Comparison of ENCODE assay signal across 26 mouse cellular contexts in the genomic region with DNA sequence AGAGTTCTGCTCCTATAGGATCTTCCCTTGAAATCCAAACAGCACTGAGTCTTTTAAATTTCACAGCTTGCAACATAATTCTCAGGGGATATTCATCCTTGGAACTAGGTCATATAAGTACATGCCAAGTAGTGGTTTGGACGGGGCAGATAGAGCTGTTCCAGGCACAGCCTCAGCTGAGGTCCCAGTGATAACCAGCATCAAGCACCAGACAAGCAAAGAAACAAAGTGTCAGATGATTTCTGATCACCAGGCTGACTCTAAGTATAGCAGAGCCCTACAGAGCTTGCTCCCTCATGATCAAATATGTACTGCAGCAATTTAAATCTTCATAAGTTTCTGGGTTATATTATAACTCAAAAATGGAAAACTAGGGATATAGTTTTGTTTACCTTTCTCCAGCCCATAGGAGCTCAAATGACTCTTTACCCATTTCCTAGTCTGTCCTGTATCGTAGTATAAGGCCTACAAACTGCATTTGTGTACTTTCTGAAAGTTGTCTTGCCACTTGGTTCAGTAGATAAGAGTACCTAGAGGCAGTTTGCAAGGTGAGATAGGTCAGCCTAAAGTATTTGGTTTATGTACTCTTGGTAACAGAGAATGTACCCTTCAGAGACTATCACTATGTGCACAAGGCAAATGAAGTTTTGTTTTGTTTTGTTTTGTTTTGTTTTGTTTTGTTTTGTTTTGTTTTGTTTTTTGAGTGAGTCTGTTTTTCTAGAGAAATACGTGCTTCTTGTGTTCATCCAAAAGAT.
A peak's percentile ranks its signal among the peaks of the same experiment; 100 is the strongest.
DNase-seq lines count a peak whose midpoint lies in the region; ATAC-seq lines count a peak whose summit lies in the region.
"Had no signal": no experiment of that assay in that cellular context is flagged by ENCODE, and none has a peak within 500 bp of the region (broad histone marks: within the 10 kb centered on the region; RNA-seq: fewer than 3 reads in every experiment).

No protein-coding gene starts in this region.

- no peak for ATAC-seq in heart, embryonic 12.5 days (ENCODE audit: insufficient number of reproducible peaks, low FRiP score)
- ATAC-seq in heart, embryonic 15.5 days (replicated peaks; ENCODE audit: insufficient number of reproducible peaks, insufficient read depth, low FRiP score, low read depth): peak; percentile 89
- ATAC-seq: CD4-positive, CD25-positive, alpha-beta regulatory T cell, adult 4 months; forebrain, embryonic 15.5 days; intestine, postnatal 0 days; liver, postnatal 0 days; midbrain, embryonic 16.5 days had no signal

- no peaks in the 10 kb centered on the region for H3K9me3 ChIP-seq in heart, embryonic 12.5 days (replicated peaks)
- H3K9me3 ChIP-seq in heart, embryonic 15.5 days (replicated peaks): no peaks in the 10 kb centered on the region
- H3K9me3 ChIP-seq: embryonic facial prominence, embryonic 13.5 days; forebrain, embryonic 10.5 days; forebrain, embryonic 15.5 days; hindbrain, embryonic 13.5 days; limb, embryonic 12.5 days; stomach, embryonic 15.5 days had no signal

- no peak overlapping the region; the same call in 1 of the 2 replicates for H3K27ac ChIP-seq in heart, embryonic 12.5 days (ENCODE audit: poor library complexity, severe bottlenecking)
- H3K27ac ChIP-seq in heart, embryonic 15.5 days: peak overlapping the region; percentile 71; the same call in 1 of the 2 replicates
- H3K27ac ChIP-seq: embryonic facial prominence, embryonic 13.5 days; forebrain, embryonic 10.5 days; forebrain, embryonic 15.5 days; hindbrain, embryonic 13.5 days; left cerebral cortex, adult 2 months; limb, embryonic 12.5 days; stomach, embryonic 15.5 days had no signal

- H3K4me2 ChIP-seq in heart, embryonic 12.5 days: no peak overlapping the region
- H3K4me2 ChIP-seq in heart, embryonic 15.5 days: no peak overlapping the region
- H3K4me2 ChIP-seq: embryonic facial prominence, embryonic 13.5 days; forebrain, embryonic 15.5 days; hindbrain, embryonic 13.5 days; limb, embryonic 12.5 days; midbrain, embryonic 11.5 days; stomach, embryonic 15.5 days had no signal

- H3K36me3 ChIP-seq in heart, embryonic 12.5 days: no peaks in the 10 kb centered on the region
- no peaks in the 10 kb centered on the region for H3K36me3 ChIP-seq in heart, embryonic 15.5 days
- H3K36me3 ChIP-seq: embryonic facial prominence, embryonic 13.5 days; forebrain, embryonic 10.5 days; forebrain, embryonic 15.5 days; hindbrain, embryonic 13.5 days; limb, embryonic 12.5 days; stomach, embryonic 15.5 days had no signal

- WGBS in heart, embryonic 12.5 days: 51% methylated on average over 3 of the region's 3 CpGs
- 46% methylated on average over 3 of the region's 3 CpGs for WGBS in heart, embryonic 15.5 days

- H3K27me3 ChIP-seq in heart, embryonic 12.5 days (replicated peaks): no peaks in the 10 kb centered on the region
- H3K27me3 ChIP-seq in heart, embryonic 15.5 days: no peaks in the 10 kb centered on the region
- H3K27me3 ChIP-seq: embryonic facial prominence, embryonic 13.5 days; forebrain, embryonic 15.5 days; hindbrain, embryonic 13.5 days; limb, embryonic 12.5 days; stomach, embryonic 15.5 days had no signal

- peak; percentile 48 to 70 for DNase-seq in heart, adult 18-20 months
- peak; percentile 50 to 64 for DNase-seq in heart, adult 9 months (ENCODE audit: low spot score in 2 of 2)
- DNase-seq in urinary bladder, postnatal 25 days (ENCODE audit: low spot score): no peak
- DNase-seq in thymus, postnatal 10 days (ENCODE audit: low spot score in 2 of 2): no peak
- no peak for DNase-seq in thymus, postnatal 36 days
- DNase-seq: adrenal gland, postnatal 14 days; cerebellum, adult 8-10 months; gastrocnemius, postnatal 36 days; kidney, postnatal 14 days; liver, postnatal 0 days; lung, postnatal 36 days; right cerebral cortex, postnatal 25 days; thymus, postnatal 14 days had no signal

- H3K9ac ChIP-seq in heart, embryonic 12.5 days: no peak overlapping the region
- H3K9ac ChIP-seq in heart, embryonic 15.5 days: no peak overlapping the region
- H3K9ac ChIP-seq: embryonic facial prominence, embryonic 13.5 days; forebrain, embryonic 15.5 days; hindbrain, embryonic 13.5 days; limb, embryonic 12.5 days; liver, postnatal 0 days; stomach, embryonic 15.5 days had no signal

- no peak overlapping the region for H3K4me3 ChIP-seq in heart, embryonic 12.5 days
- no peak overlapping the region for H3K4me3 ChIP-seq in heart, embryonic 15.5 days
- H3K4me3 ChIP-seq: embryonic facial prominence, embryonic 13.5 days; forebrain, embryonic 10.5 days; forebrain, embryonic 15.5 days; hindbrain, embryonic 13.5 days; left cerebral cortex, adult 2 months; limb, embryonic 12.5 days; stomach, embryonic 15.5 days had no signal

- no peaks in the 10 kb centered on the region for H3K4me1 ChIP-seq in heart, embryonic 12.5 days (replicated peaks)
- no peaks in the 10 kb centered on the region; the same call in 1 of the 2 replicates for H3K4me1 ChIP-seq in heart, embryonic 15.5 days (replicated peaks)
- H3K4me1 ChIP-seq: embryonic facial prominence, embryonic 13.5 days; forebrain, embryonic 10.5 days; forebrain, embryonic 15.5 days; hindbrain, embryonic 13.5 days; limb, embryonic 12.5 days; stomach, embryonic 15.5 days had no signal

Comparison
In these comparisons a context has a peak if more than half of its experiments do, and no peak if none do; other contexts are left out.
1. DNase-seq: peak in heart, adult 18-20 months (2 of 2) and heart, adult 9 months (2 of 2); none in urinary bladder, postnatal 25 days (single experiment), thymus, postnatal 10 days (0 of 2) and thymus, postnatal 36 days (0 of 2).